Mouse (Mus musculus) bone marrow macrophage, adult 2 months (primary cell): ENCODE data around the gene Retsat.

Source experiments
- CTCF ChIP-seq: IDR thresholded peaks from 2 replicates; pipeline ENCODE4 v1.5.1; 2012; ENCODE audit warnings: low read depth, mild to moderate bottlenecking, low read length, moderate library complexity
- POLR2A ChIP-seq: IDR thresholded peaks from 2 replicates; pipeline ENCODE4 v1.6.1; 2012; ENCODE audit warnings: mild to moderate bottlenecking, low read depth, low read length, borderline replicate concordance

- TF ChIP-seq CTCF (no peak), POLR2A (no peak)
Measured at GRCm38 (mm10) chr6:72590111-72590510, 8.2 kb upstream of the Retsat start.
